Mouse (Mus musculus) lung, postnatal 0 days (tissue): ENCODE data around the gene Cdkn2b.

Experiments
- CTCF ChIP-seq: IDR thresholded peaks from 2 replicates; pipeline ENCODE4 v1.5.1; 2016; ENCODE audit warnings: antibody characterized with exemption, mild to moderate bottlenecking
- EP300 ChIP-seq: IDR thresholded peaks from 2 replicates; pipeline ENCODE4 v1.6.1; 2016; ENCODE audit warnings: antibody characterized with exemption, mild to moderate bottlenecking, control low read depth

DNA sequence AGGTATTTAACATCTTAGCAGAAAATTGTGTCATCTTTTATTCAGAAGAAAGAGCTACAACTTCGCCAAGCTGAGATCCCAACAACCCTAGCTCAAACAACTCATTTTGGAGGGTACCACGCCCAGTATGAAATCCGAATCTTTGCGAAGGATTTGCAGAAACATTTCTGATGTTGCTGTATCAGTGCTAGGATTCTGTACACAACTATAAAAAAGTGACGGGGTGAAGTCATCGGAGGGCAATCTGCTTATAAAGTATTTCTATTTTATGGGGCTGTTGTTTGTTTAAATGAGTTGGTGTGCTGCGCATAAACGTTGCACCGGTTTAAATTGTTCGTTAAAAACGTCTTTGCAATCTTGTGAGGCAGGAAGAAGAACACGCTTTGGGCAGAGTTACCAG, 28.2 kb downstream of the Cdkn2b start:
- TF ChIP-seq CTCF (no peak), EP300 (no peak)
